Mouse (Mus musculus) midbrain, embryonic 16.5 days (tissue): Measurements from ENCODE around the gene Sh3kbp1. TPM values are rescaled to one million over a fixed set of nuclear protein-coding genes. Genes with fewer than 3 reads are reported as not detected.
"Not testable (repeated sequence)": the region's sequence is repeated elsewhere in the genome, so short reads cannot be mapped to it uniquely, and the experiment has no call there.

Experiments used
- ATAC-seq: fragments of 200-750 bp; cut with Nextera tagmentation; 2 replicates; pipeline ENCODE4 v1.8.0; 2017; ENCODE audit warnings: moderate TSS enrichment
- H3K27ac ChIP-seq: fragments of 300-500 bp; sonication (generic); 2 replicates; pipeline ENCODE4 v1.5.1; 2014; ENCODE audit warnings: mild to moderate bottlenecking, low read length, mixed read lengths
- H3K27me3 ChIP-seq: fragments of 300-500 bp; sonication (generic); 2 replicates; pipeline ENCODE4 v1.6.1; 2014; ENCODE audit warnings: low read depth, low read length, mixed read lengths; ENCODE audit not compliant: control insufficient read depth, insufficient read depth
- H3K36me3 ChIP-seq: fragments of 300-500 bp; sonication (generic); 2 replicates; pipeline ENCODE4 v1.6.1; 2014; ENCODE audit warnings: mild to moderate bottlenecking, low read length, moderate library complexity, mixed read lengths; ENCODE audit not compliant: control insufficient read depth, insufficient read depth
- H3K4me1 ChIP-seq: fragments of 300-500 bp; sonication (generic); 2 replicates; pipeline ENCODE4 v1.6.1; 2014; ENCODE audit warnings: mild to moderate bottlenecking, low read length, mixed read lengths; ENCODE audit not compliant: control insufficient read depth, insufficient read depth
- H3K4me2 ChIP-seq: fragments of 300-500 bp; sonication (generic); 2 replicates; pipeline ENCODE4 v1.6.1; 2014; ENCODE audit warnings: mild to moderate bottlenecking, low read length, mixed read lengths
- H3K4me3 ChIP-seq: fragments of 300-500 bp; sonication (generic); 2 replicates; pipeline ENCODE4 v1.5.1; 2014; ENCODE audit warnings: low read depth, mild to moderate bottlenecking, low read length, moderate library complexity, mixed read lengths
- H3K9ac ChIP-seq: fragments of 300-500 bp; sonication (generic); 2 replicates; pipeline ENCODE4 v1.6.1; 2014; ENCODE audit warnings: low read depth, low read length, mixed read lengths
- H3K9me3 ChIP-seq: fragments of 300-500 bp; sonication (generic); replicated peaks from 2 replicates; pipeline ENCODE4 v1.6.1; 2014; ENCODE audit warnings: mild to moderate bottlenecking, low read length, mixed read lengths; ENCODE audit not compliant: control insufficient read depth, poor library complexity, severe bottlenecking
- WGBS: fragments of 180-500 bp; shearing (Covaris S2); extraction: QIAGEN DNeasy Blood & Tissue Kit; methylation state at CpG from one replicate; pipeline ENCODE4 v1.1.7; 2014; 5-methylcytosine and 5-hydroxymethylcytosine counted together
- polyA plus RNA-seq: library from polyadenylated mRNA; unstranded; fragments of >200 nt; fragmentation: Nextera tagmentation; extraction: Ambion mirVana; gene quantifications from 2 replicates; pipeline ENCODE4 v1.2.1, GENCODE M21; 2015

Gene Sh3kbp1
- polyA plus RNA-seq: 46.3 and 49.3 TPM in 2 replicates

GRCm38 (mm10) chrX:159626907-159627587 is at the start of gene Sh3kbp1:
Sh3kbp1 (plus strand) TSS chrX:159627272.
- no peaks in the 10 kb centered on the region; the same call in 1 of the 2 replicates for H3K27me3 ChIP-seq
- ATAC-seq: peak; percentile 82
- 19% methylated on average over 43 of the region's 60 CpGs for whole genome bisulfite sequencing
- peak within 1 kb of the TSS; percentile 54 for H3K4me3 ChIP-seq
- peak within 1 kb of the TSS; percentile 66 for H3K4me2 ChIP-seq
- no peaks in the 10 kb centered on the region; the same call in 1 of the 2 replicates for H3K4me1 ChIP-seq
- peak within 1 kb of the TSS; percentile 56 for H3K27ac ChIP-seq
- H3K36me3 ChIP-seq: no peaks in the 10 kb centered on the region
- no peaks in the 10 kb centered on the region for H3K9me3 ChIP-seq
- peak within 1 kb of the TSS; percentile 78 for H3K9ac ChIP-seq

DNA sequence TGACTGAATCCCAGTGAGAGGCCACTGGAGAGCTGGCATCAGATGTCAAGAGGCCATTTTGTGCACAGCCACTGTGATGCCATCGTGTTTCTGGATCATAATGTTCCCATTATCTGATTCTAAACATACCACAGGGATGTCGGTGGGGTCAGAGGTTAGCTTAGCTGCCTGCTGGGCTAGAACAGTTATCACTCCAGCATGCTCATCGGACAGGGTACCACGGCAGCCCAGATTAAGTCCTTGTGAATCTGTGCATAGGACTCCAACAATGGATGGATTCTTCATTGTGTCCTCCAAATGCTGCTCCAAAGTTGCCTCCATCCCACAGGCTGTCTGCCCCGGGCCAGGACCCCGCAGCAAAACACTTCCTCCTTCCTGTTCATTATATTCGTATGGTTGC is 42.3 kb upstream of the Sh3kbp1 start:
- WGBS: 54% methylated on average over 7 of the region's 7 CpGs
- not testable (repeated sequence) for H3K4me2 ChIP-seq, H3K36me3 ChIP-seq, H3K9ac ChIP-seq, ATAC-seq, H3K9me3 ChIP-seq, H3K27ac ChIP-seq, H3K4me1 ChIP-seq, H3K27me3 ChIP-seq, H3K4me3 ChIP-seq

DNA sequence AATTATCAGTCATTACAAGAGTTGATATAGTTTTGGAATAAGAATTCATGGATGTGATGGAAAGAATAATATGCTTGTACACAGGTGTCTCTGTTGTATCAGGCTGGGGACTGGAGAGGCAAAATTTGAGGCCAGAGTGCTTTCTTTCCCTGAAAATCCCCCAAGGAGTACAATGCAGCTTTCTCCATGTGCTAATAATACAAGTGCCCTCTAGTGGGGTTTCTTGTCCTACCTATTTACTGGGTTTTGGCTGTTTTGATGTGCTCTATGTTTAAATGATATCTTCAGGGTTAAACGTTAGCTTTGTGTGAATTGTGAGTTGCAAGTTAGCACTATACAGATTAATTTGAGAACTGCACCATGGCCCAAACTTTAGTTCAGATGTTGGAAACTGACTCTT is 35.4 kb upstream of the Sh3kbp1 start:
- no peak for ATAC-seq
- Histone ChIP-seq H3K27ac (no peak overlapping the region), H3K9ac (no peak overlapping the region), H3K4me3 (no peak overlapping the region), H3K36me3 (peaks cover 3% of the 10 kb centered on the region; the same call in 1 of the 2 replicates), H3K4me2 (no peak overlapping the region), H3K27me3 (no peaks in the 10 kb centered on the region), H3K4me1 (no peaks in the 10 kb centered on the region), H3K9me3 (no peaks in the 10 kb centered on the region)
- WGBS: 84% methylated on average over 1 of the region's 1 CpGs

GRCm38 (mm10) chrX:159597502-159597901 is 29.6 kb upstream of the Sh3kbp1 start:
- Histone ChIP-seq H3K4me1 (no peaks in the 10 kb centered on the region), H3K4me3 (no peak overlapping the region), H3K9ac (no peak overlapping the region), H3K9me3 (no peaks in the 10 kb centered on the region), H3K4me2 (no peak overlapping the region), H3K36me3 (no peaks in the 10 kb centered on the region), H3K27me3 (no peaks in the 10 kb centered on the region), H3K27ac (no peak overlapping the region)
- no peak for ATAC-seq
- WGBS: 83% methylated on average over 1 of the region's 1 CpGs

DNA sequence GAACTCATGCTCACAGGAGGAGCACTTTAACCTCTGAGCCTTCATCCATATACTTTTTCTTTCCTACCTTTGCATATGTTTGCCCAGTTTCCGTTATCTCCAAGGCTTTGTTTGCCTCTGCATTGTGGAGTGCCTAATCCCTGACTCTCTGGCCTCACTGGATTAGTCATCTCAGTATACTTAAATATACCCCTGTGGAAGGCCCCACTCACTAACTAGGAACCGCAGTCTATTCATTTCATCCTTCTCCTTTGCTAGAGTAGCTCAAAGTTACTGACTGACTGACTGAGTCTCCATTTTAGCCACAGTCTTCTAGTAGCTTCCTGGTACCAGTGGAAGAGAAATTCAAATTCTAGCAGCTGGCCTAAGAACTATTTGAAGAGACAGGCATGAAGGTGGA is 22.2 kb upstream of the Sh3kbp1 start:
- WGBS: 63% methylated on average over 2 of the region's 2 CpGs
- no peaks in the 10 kb centered on the region for H3K9me3 ChIP-seq
- no peaks in the 10 kb centered on the region for H3K36me3 ChIP-seq
- H3K27ac ChIP-seq: no peak overlapping the region
- no peak for ATAC-seq
- H3K4me3 ChIP-seq: no peak overlapping the region
- no peaks in the 10 kb centered on the region for H3K4me1 ChIP-seq
- H3K9ac ChIP-seq: no peak overlapping the region
- no peaks in the 10 kb centered on the region for H3K27me3 ChIP-seq
- H3K4me2 ChIP-seq: no peak overlapping the region

DNA sequence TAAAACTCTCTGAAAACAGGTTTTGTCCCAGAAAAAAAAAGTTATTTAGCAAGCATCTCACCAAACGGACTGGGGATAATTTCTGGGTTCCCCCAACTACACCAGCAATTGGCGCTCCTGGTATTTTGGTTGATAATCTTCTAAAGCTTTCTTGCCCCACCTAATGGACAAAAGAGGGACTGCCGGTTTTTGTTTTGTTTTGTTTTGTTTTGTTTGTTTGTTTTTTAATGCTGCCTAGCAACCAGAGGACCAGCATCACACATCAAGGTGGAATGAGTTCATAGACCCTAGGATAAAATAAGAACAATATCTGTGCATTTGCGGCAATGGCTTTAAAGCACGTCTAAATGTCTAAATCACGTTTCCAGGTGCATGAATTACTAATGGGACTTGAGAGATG is 20.1 kb upstream of the Sh3kbp1 start:
- H3K4me1 ChIP-seq: no peaks in the 10 kb centered on the region
- 42% methylated on average over 6 of the region's 6 CpGs for WGBS
- no peak overlapping the region for H3K4me2 ChIP-seq
- no peak overlapping the region for H3K27ac ChIP-seq
- H3K9ac ChIP-seq: no peak overlapping the region
- H3K9me3 ChIP-seq: no peaks in the 10 kb centered on the region
- no peak overlapping the region for H3K4me3 ChIP-seq
- H3K36me3 ChIP-seq: no peaks in the 10 kb centered on the region
- H3K27me3 ChIP-seq: no peaks in the 10 kb centered on the region
- no peak for ATAC-seq

DNA sequence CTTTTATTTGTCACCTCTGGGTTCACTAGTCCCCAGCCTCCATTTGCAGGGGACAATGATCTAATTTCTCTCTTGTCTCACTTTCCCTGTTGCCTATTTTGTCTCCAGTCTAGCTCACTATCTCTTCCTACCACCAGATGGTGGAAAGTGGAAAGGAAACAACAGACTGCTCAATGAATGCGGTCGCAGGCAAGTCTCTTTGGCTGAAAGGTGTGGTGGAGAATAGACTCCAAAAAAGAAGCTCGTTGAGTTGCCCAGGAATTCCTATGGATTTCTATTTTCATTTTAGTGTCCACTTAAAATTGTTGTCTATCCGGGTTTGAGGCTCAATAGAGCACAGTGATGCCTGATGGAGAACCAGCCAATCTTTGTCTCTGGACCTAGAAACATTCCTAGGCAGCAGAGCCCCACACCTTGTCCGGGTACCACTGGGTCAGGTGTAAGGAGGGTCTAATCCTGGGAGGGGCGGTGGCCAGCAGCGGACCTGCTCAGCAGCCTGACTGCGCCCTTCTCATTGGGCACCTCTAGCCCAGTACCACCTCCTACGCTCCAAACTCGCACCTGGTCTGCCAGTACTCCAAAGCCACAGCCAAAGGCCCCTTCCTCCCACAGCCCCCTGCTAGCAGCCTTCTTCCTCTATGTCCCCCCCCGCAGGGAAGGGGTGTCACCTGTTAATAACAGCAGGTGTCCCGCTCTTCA is 715 bp upstream of the Sh3kbp1 start:
- H3K4me1 ChIP-seq: no peaks in the 10 kb centered on the region; the same call in 1 of the 2 replicates
- no peaks in the 10 kb centered on the region; the same call in 1 of the 2 replicates for H3K27me3 ChIP-seq
- H3K4me3 ChIP-seq: peak overlapping the region; percentile 54
- H3K27ac ChIP-seq: peak overlapping the region; percentile 56
- peak overlapping the region; percentile 78 for H3K9ac ChIP-seq
- H3K4me2 ChIP-seq: peak overlapping the region; percentile 66
- no peaks in the 10 kb centered on the region for H3K9me3 ChIP-seq
- peak; percentile 76 for ATAC-seq
- no peaks in the 10 kb centered on the region for H3K36me3 ChIP-seq
- 18% methylated on average over 12 of the region's 12 CpGs for WGBS

DNA sequence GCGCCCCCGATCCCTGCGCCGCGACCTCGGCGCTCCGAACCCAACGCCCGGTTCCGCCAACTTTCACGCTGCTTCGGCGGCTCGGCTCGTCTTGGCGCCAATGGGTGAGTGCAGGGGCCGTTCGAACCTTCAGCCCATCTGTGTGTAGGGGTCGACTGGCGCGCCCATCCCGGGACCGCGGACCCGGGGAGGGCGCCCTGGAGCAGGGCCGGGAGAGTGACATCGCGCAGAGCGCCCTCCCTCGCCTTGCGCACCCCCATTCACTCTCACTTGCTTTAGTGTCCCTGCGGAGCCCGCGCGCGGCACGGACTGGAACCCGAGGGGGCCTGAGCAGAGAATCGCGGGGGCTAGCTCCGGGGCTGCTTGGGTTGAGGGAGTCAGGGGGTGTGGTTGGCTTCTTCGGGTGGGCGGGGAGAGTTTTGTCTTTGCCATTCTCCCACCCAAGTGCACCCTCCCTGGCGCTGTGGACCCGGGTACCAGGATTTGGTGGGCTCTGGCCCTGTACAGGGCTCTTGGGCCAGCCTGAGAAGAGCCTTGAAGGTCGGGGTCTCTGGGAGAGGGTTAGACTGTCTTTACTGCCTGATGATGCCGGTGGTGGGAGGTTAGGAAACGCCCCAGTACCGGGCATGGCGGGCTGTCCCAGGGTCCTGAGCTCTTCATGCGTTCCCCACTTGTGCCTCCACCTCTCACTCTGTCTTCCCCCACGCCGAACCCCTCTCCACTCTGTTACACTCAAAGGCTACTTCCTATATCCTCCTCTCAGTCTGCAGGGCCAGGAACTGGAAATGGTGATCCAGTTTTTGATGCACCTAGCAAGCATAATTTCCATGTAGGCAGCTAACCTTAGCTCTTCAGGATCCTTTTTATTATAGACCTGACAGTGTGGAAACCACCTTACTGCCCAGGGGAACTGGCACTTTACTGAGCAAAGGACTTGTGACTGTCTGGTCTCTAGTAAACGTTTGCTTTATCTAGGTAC is 805 bp downstream of the Sh3kbp1 start:
- Histone ChIP-seq H3K4me2 (peak overlapping the region; percentile 59), H3K4me1 (no peaks in the 10 kb centered on the region; the same call in 1 of the 2 replicates), H3K27ac (peak overlapping the region; percentile 56), H3K4me3 (peak overlapping the region; percentile 54), H3K9ac (peak overlapping the region; percentile 78), H3K9me3 (no peaks in the 10 kb centered on the region), H3K36me3 (no peaks in the 10 kb centered on the region), H3K27me3 (no peaks in the 10 kb centered on the region; the same call in 1 of the 2 replicates)
- WGBS: 20% methylated on average over 42 of the region's 56 CpGs
- peak; percentile 71 for ATAC-seq
